Mouse (Mus musculus): ENCODE results near the gene Map3k11.

The Map3k11 gene

DNA sequence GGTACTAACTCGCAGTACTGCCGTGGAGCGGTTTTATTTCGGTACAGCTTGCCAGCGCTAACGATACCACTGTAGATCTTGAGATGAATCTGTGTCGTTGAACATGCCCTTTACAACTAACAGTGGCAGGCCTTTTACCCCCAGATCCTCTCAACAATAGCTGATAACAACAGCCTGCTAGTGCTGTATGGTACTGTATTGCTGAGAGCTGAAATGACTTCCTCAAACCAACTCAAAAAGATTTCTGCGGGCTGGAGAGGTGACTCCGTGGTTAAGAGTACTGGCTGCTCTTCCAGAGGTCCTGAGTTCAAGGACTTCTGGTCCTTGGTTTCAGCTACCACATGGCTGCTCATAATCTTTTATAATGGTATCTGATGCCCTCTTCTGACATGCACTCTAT lies 45.8 kb downstream of the Map3k11 start:
- no peak for DNase-seq (ENCODE audit: low spot score)

DNA sequence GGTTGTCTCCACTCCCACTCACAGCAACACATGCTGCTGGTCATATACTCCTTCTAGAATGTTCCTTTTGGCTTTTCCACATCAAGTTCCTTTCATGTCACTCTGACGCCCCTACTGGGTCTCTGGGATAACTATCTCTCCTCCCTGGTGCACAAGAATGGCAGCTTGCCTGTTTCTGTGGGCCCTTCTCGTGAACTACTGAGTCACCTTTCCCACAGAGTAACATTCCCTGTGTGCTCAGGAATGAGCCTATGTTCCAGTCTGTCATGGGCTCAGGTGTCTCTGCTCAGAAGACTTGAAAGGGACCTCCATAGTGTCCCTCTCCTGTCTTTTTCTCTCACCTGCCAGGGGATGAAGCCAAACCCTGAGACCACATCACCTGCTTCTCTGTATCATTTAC lies 50.9 kb downstream of the Map3k11 start:
- DNase-seq (ENCODE audit: low spot score), result no peak

DNA sequence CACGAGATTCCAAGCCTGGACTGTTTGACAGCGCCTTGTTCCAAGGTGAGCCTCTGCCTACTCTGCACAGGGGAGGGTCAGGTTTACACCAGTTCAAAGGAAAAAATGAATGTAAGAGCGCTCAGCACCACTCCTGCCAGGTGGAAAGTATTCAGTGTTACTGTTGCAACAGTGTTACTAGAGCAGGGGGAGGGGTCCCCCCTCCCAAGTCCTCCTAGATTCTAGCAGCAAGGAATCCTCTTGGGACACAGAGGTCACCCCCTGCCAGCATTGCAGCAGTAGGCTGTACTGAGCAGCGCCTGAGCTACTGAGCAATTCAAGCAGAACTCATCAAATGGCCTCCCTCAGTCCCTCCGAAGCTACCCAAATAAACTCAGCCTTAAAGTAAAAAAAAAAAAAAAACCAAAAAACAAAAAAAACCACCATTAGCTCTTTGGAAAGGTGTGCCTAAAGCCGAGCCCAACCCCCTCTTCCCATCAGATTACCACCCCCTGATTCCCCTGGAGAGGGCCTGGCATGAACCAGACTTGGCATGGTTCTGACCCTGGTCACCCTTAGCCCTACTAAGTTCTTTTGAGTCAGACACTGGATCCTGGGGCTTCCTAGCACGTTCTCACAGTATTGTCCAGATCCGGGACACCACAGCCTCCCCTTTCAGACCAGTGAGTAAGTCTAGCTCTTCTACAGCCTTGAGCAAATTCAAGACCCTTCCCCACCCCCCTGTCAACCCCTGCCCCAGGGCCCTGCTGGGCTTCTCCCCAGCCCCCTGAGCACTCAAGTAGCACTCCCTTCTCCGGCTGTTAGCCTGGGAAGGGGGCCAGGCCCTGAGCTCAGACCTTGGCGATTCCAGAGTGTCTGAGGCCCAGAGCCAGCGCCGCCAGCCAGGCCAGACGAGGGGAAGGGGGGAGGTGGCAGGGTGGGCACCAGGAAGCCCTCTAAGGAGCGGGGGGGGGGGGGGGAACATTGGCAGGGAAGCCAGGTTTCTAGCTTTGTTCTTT lies 52.1 kb downstream of the Map3k11 start, which contains the start of gene Ltbp3:
Gene Ltbp3, plus strand, starts transcription at position 585 of the 998 bp plus-strand sequence.
- no peak for DNase-seq (ENCODE audit: low spot score)

DNA sequence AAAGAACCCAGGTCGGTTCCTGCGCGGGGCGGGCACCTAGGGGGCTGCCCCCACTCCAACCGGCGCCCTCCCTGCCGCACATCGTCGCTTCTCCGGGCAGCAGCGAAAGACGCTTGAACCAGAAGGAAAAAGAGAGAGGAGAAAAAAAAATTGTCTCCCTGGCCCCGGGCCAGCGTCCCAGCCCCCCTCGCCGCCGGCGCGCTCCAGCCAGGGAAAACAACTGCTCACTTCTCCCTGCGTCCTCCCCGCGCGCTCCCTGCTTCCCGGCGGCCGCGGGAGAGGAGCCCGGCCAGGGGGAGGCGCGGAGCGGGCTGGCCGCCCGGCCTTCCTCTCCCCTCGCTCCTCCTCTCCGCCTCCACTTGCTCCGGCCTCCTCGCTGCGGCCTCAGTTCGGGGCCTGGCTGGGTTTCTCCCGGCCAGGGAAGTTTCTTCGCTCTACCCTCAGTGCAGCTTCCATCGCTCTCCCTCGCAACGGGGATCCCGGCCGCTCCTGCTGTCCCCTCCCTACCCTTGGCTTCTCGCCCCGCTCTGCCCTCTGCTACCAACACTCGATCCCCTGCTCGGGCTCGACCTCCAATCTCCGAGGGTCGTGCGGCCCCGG lies 53.2 kb downstream of the Map3k11 start:
- no peak for DNase-seq (ENCODE audit: low spot score)

DNA sequence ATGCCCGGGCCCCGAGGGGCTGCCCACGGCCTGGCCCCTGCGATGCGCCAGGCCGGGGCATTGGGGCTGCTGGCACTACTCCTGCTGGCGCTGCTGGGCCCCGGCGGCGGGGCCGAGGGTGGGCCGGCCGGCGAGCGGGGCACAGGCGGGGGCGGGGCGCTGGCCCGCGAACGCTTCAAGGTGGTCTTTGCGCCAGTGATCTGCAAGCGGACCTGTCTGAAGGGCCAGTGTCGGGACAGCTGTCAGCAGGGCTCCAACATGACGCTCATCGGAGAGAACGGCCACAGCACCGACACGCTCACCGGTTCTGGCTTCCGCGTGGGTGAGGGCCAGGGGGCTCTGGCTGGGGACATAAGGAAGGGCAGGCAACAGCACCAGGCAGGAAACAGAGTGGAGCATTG lies 53.7 kb downstream of the Map3k11 start:
- no peak for DNase-seq (ENCODE audit: low spot score)

DNA sequence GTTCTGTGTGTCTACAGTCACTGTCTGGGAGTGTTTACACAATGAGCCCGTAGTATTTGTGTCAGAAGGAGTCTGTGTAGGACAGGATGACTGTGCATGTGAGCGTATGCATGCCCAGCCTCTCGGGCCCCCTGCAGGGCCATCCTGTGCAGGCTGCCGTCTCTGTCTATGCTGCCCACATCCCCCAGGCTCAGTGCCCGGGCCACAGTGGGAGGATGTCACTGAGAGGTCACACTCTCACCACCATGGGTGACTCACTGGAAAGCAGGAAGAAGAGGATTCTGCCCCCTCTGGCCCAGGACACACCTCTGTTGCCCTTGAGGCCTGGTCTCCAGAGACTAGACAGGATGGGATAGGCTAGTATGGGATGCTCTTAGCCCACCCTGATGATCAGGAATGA lies 55.0 kb downstream of the Map3k11 start:
- DNase-seq (ENCODE audit: low spot score), result no peak

DNA sequence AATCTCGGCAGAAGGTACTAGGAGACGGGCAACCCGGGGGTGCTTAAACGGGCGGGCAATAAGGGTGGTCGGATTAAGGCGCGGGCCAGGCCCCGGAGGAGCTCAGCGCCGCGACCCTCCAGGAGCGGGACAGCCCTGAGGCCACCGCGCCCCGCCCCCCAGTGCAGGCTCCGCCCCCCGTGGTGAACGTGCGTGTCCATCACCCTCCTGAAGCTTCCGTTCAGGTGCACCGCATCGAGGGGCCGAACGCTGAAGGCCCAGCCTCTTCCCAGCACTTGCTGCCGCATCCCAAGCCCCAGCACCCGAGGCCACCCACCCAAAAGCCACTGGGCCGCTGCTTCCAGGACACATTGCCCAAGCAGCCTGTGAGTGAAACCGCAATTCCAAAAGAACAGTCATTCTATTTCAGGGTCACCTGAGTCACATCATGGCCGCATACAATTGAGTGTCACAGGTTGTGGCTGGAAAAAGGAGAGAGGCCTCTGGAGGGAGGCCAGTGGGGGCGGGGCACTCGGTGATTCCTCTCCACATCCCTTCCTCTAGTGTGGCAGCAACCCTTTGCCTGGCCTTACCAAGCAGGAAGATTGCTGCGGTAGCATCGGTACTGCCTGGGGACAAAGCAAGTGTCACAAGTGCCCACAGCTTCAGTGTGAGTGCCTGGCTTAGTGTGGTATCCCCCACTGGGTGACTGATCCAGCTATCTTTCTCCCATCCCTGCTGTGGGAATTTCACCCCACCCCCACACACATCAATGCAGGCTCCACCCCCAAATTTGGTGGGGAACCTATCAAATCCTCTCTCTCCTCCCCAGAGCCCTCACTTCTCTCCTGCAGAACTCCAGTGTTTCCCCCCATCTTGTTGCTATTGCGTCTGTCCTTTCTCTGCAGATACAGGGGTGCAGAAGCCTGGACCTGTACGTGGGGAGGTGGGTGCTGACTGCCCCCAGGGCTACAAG lies 57.5 kb downstream of the Map3k11 start:
- DNase-seq (ENCODE audit: low spot score), result no peak

DNA sequence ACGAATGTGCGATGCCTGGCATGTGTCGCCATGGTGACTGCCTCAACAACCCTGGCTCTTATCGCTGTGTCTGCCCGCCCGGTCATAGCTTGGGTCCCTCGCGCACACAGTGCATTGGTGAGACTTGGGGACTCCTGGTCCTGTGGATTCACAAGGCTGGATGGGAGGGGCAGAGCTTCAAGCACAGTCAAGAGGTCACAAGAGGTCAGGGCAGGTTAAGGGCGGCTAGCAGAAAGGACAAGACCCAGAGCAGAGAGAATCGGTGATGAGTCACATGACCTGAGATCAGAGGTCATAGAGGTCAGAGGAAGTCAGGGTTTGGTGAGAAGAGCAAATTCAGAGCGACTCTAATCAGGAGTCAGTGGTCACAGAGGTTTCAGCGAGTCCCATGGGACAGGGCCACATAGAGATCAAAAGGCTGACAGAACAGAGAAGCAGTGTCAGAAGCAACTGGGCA lies 58.4 kb downstream of the Map3k11 start:
- no peak for DNase-seq (ENCODE audit: low spot score)

DNA sequence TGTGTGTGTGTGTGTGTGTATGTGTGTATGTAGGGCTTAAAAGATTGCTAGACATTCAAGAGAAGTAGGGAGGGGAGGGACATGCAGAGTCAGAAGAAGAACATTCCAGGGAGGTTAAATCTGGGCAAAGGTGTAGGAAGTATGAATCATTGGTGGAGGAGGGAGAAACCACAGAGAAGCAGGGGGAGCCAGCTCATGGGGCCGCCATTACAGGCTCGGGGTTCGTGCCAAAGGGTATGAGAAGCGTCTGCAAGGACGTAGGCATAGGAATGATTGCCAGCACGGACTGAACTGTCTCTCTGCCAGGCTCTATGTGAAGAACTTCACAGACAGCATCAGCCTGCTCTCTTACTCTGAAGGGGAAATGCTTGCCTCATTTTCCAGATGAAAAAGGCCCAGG lies 60.9 kb downstream of the Map3k11 start:
- DNase-seq (ENCODE audit: low spot score), result no peak

DNA sequence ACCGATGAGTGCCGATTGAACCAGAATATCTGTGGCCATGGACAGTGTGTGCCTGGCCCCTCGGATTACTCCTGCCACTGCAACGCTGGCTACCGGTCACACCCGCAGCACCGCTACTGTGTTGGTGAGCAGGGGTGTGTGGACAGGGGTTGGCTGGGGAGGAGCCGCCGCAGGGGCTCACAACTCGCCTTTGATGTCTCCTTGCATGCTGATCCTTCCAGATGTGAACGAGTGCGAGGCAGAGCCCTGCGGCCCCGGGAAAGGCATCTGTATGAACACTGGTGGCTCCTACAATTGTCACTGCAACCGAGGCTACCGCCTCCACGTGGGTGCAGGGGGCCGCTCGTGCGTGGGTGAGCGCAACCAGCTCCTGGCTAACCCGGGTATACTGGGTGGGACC lies 62.4 kb downstream of the Map3k11 start:
- DNase-seq (ENCODE audit: low spot score), result no peak

DNA sequence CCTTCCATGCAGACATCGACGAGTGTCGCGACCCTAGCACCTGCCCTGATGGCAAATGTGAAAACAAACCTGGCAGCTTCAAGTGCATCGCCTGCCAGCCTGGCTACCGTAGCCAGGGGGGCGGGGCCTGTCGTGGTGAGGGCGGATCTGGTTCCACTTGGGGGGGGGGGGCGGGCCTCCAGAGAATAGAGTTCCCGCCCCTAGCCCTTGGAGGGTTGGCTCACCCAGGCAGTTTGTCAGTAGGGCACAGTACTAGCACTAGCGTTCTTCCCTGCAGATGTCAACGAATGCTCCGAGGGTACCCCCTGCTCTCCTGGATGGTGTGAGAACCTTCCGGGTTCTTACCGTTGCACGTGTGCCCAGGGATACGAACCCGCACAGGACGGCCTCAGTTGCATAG lies 63.2 kb downstream of the Map3k11 start:
- no peak for DNase-seq (ENCODE audit: low spot score)
